Mouse (Mus musculus) limb, embryonic 12.5 days (tissue): ENCODE measurements at regions not wholly inside any gene's neighbourhood (a gene's known extent, or its start where the extent isn't known, plus 50 kb on each side); places are given as distances from the start of the nearest gene placed in this dataset.

ENCODE experiments used
- ATAC-seq: fragments of 200-750 bp; cut with Nextera tagmentation; 2 replicates; pipeline ENCODE4 v1.8.0; 2017; ENCODE audit warnings: low read depth, moderate TSS enrichment; ENCODE audit not compliant: insufficient number of reproducible peaks, insufficient read depth, low FRiP score, low TSS enrichment
- H3K27ac ChIP-seq: fragments of 300-500 bp; sonication (generic); 2 replicates; pipeline ENCODE4 v1.5.1; 2016; ENCODE audit warnings: mild to moderate bottlenecking, moderate library complexity
- H3K27me3 ChIP-seq: fragments of 300-500 bp; sonication (generic); 2 replicates; pipeline ENCODE4 v1.6.1; 2016; ENCODE audit warnings: mild to moderate bottlenecking, moderate library complexity
- H3K36me3 ChIP-seq: fragments of 300-500 bp; sonication (generic); 2 replicates; pipeline ENCODE4 v1.6.1; 2016; ENCODE audit warnings: mild to moderate bottlenecking, moderate library complexity
- H3K4me1 ChIP-seq: fragments of 300-500 bp; sonication (generic); replicated peaks from 2 replicates; pipeline ENCODE4 v1.6.1; 2016
- H3K4me2 ChIP-seq: fragments of 300-500 bp; sonication (generic); 2 replicates; pipeline ENCODE4 v1.6.1; 2016; ENCODE audit warnings: mild to moderate bottlenecking, moderate library complexity
- H3K4me3 ChIP-seq: fragments of 300-500 bp; sonication (generic); replicated peaks from 2 replicates; pipeline ENCODE4 v1.5.1; 2016; ENCODE audit warnings: mild to moderate bottlenecking
- H3K9ac ChIP-seq: fragments of 300-500 bp; sonication (generic); replicated peaks from 2 replicates; pipeline ENCODE4 v1.6.1; 2016; ENCODE audit warnings: mild to moderate bottlenecking, moderate library complexity
- H3K9me3 ChIP-seq: fragments of 300-500 bp; sonication (generic); 2 replicates; pipeline ENCODE4 v1.6.1; 2016; ENCODE audit warnings: mild to moderate bottlenecking, moderate library complexity
- WGBS: fragments of 180-500 bp; shearing (Covaris S2); methylation state at CpG from one replicate; pipeline ENCODE4 v1.1.7; 2016; 5-methylcytosine and 5-hydroxymethylcytosine counted together

DNA sequence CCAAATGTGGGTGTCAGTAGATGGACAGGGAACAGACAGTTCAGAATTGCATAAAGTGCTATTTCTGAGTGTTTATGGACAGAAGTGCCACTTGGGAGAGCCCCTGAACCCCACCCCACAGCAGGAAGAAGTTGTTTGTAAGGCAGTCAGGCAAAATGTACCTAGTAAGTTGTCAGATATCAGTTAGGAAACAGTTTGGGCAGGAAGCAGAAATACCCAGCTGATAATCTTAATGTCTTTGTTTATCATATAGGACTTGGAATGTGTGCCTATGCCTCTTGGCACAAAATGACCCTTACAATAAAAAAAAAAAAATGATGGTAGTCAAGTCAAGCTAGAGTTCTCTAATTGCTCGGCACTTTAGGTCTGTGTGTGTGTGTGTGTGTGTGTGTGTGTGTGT, 66.9 kb upstream of the Gm21915 start:
- Histone ChIP-seq H3K4me1 (no peaks in the 10 kb centered on the region), H3K36me3 (no peaks in the 10 kb centered on the region), H3K4me3 (no peak overlapping the region), H3K27ac (no peak overlapping the region), H3K9ac (no peak overlapping the region), H3K9me3 (0 out of 2 replicates have a peak, but pooled peaks cover 4% of the 10 kb centered on the region), H3K4me2 (no peak overlapping the region), H3K27me3 (0 out of 2 replicates have a peak, but pooled peaks cover under 1% of the 10 kb centered on the region)
- 65% methylated on average over 1 of the region's 1 CpGs for WGBS
- no peak for ATAC-seq

DNA sequence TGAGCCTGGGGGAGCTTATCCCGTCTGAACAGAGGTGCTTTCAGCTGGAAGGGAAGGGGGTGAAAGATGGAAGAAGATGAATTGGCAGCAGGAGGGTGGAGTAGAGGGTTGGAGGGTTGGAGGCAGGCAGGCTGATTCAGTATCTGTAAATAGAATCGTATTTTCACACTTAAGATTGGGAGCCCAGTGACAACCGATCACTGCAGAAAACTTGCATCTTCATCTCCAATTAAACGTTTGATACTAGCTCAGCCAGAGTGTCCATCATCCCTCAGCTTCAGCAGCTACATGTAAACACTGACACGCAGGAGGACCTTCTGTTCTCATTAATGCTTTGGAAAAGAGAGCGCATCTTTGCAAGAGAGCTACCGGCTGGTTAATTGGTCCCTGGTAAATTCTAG, 67.2 kb upstream of the Gramd1b start:
- WGBS, result 78% methylated on average over 7 of the region's 7 CpGs
- ATAC-seq, result no peak
- no peaks in the 10 kb centered on the region for H3K36me3 ChIP-seq
- H3K4me3 ChIP-seq, result no peak overlapping the region
- H3K4me2 ChIP-seq, result no peak overlapping the region
- 0 out of 2 replicates have a peak, but pooled peaks cover 3% of the 10 kb centered on the region for H3K27me3 ChIP-seq
- H3K9me3 ChIP-seq, result 0 out of 2 replicates have a peak, but pooled peaks cover 4% of the 10 kb centered on the region
- H3K27ac ChIP-seq, result no peak overlapping the region
- no peak overlapping the region for H3K9ac ChIP-seq
- no peaks in the 10 kb centered on the region for H3K4me1 ChIP-seq

GRCm38 (mm10) chr9:40587421-40587820, 56.2 kb upstream of the Gramd1b start:
- no peak overlapping the region for H3K4me3 ChIP-seq
- H3K36me3 ChIP-seq, result no peaks in the 10 kb centered on the region
- no peak for ATAC-seq
- no peaks in the 10 kb centered on the region for H3K9me3 ChIP-seq
- no peak overlapping the region for H3K27ac ChIP-seq
- H3K27me3 ChIP-seq, result no peaks in the 10 kb centered on the region
- H3K4me2 ChIP-seq, result no peak overlapping the region
- WGBS, result 71% methylated on average over 2 of the region's 2 CpGs
- H3K9ac ChIP-seq, result no peak overlapping the region
- H3K4me1 ChIP-seq, result no peaks in the 10 kb centered on the region

- no peaks in the 10 kb centered on the region for H3K36me3 ChIP-seq
- ATAC-seq, result no peak
- H3K4me1 ChIP-seq, result no peaks in the 10 kb centered on the region
- H3K4me3 ChIP-seq, result no peak overlapping the region
- no peak overlapping the region for H3K4me2 ChIP-seq
- H3K27me3 ChIP-seq, result no peaks in the 10 kb centered on the region
- H3K9me3 ChIP-seq, result no peaks in the 10 kb centered on the region
- no peak overlapping the region for H3K9ac ChIP-seq
- no peak overlapping the region for H3K27ac ChIP-seq
- 83% methylated on average over 7 of the region's 7 CpGs for WGBS
Measured at GRCm38 (mm10) chr9:40586581-40586980, 55.4 kb upstream of the Gramd1b start.

DNA sequence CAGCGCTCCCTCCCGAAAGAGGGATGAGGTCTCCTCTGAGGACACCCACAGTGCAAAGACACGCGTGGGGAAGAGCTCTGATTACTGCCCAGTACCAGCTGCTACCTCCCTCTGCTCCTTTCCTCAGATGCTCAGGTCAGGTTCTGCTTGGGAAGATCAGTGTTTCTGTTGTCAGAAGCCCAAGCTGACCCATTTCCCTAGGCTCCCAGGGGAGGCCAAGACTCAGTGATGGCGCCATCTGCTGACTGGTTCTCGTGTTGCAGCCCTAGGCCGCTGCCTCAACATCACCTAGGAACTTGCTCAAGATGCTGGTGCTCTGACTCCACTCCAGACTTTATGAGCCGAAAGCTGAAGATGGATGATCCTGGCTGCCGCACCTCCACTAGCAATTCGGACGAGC, 52.4 kb upstream of the Gramd1b start:
- no peak for ATAC-seq
- no peaks in the 10 kb centered on the region for H3K36me3 ChIP-seq
- no peak overlapping the region for H3K4me2 ChIP-seq
- H3K4me3 ChIP-seq, result no peak overlapping the region
- H3K27me3 ChIP-seq, result no peaks in the 10 kb centered on the region
- WGBS, result 50% methylated on average over 11 of the region's 11 CpGs
- H3K4me1 ChIP-seq, result no peaks in the 10 kb centered on the region
- H3K9ac ChIP-seq, result no peak overlapping the region
- H3K9me3 ChIP-seq, result no peaks in the 10 kb centered on the region
- no peak overlapping the region for H3K27ac ChIP-seq

- no peak for ATAC-seq
- no peak overlapping the region for H3K27ac ChIP-seq
- H3K4me1 ChIP-seq, result no peaks in the 10 kb centered on the region
- 72% methylated on average over 2 of the region's 2 CpGs for WGBS
- H3K27me3 ChIP-seq, result no peaks in the 10 kb centered on the region
- H3K9me3 ChIP-seq, result no peaks in the 10 kb centered on the region
- no peak overlapping the region for H3K4me2 ChIP-seq
- H3K9ac ChIP-seq, result no peak overlapping the region
- H3K36me3 ChIP-seq, result no peaks in the 10 kb centered on the region
- H3K4me3 ChIP-seq, result no peak overlapping the region
Measured at GRCm38 (mm10) chr9:40581854-40582253, 50.7 kb upstream of the Gramd1b start.
